Mouse (Mus musculus) MEL (cell line): ENCODE measurements around the gene Fbxo17. TPM values are rescaled to one million over a fixed set of nuclear protein-coding genes. Genes with fewer than 3 reads are reported as not detected.

ENCODE experiments used
- DNase-seq: peaks from one replicate; pipeline ENCODE4 v3.0.0; 2011; ENCODE audit warnings: low read depth, low spot score
- H3K27ac ChIP-seq: 2 replicates; pipeline ENCODE4 v1.5.1; 2012; ENCODE audit warnings: low read depth, mild to moderate bottlenecking, control low read depth, low read length, moderate library complexity; ENCODE audit not compliant: control insufficient read depth
- H3K27me3 ChIP-seq, 2 experiments: fragments of 150-350 bp in 1 of 2; sonication (generic) in 1 of 2; 2 replicates each; pipeline ENCODE4 v1.6.1; 2012; ENCODE audit warnings: low read length in 2 of 2, mild to moderate bottlenecking in 2 of 2, improper control_type of control experiment in 1 of 2, moderate library complexity in 1 of 2; ENCODE audit not compliant: insufficient read depth in 2 of 2, control insufficient read depth in 1 of 2
- H3K36me3 ChIP-seq, 2 experiments: 2 replicates each; pipeline ENCODE4 v1.6.1; 2012 to 2014; ENCODE audit warnings: low read length in 2 of 2, improper control_type of control experiment in 1 of 2, inconsistent platforms in 1 of 2, mild to moderate bottlenecking in 1 of 2; ENCODE audit not compliant: insufficient read depth in 2 of 2, control insufficient read depth in 1 of 2
- H3K4me1 ChIP-seq, 2 experiments: fragments of 150-350 bp in 1 of 2; sonication (generic) in 1 of 2; 2 replicates each; pipeline ENCODE4 v1.6.1; 2012; ENCODE audit warnings: low read length in 2 of 2, improper control_type of control experiment in 1 of 2, mild to moderate bottlenecking in 1 of 2; ENCODE audit not compliant: insufficient read depth in 2 of 2, control insufficient read depth in 1 of 2
- H3K4me3 ChIP-seq, 2 experiments: fragments of 150-350 bp in 1 of 2; sonication (generic) in 1 of 2; 2 replicates each; pipeline ENCODE4 v1.5.1; 2012; ENCODE audit warnings: low read depth in 2 of 2, low read length in 2 of 2, mild to moderate bottlenecking in 2 of 2, moderate library complexity in 2 of 2, control low read depth in 1 of 2, improper control_type of control experiment in 1 of 2; ENCODE audit not compliant: control insufficient read depth in 1 of 2, insufficient read depth in 1 of 2
- H3K79me2 ChIP-seq: 2 replicates; pipeline ENCODE4 v1.6.1; 2012; ENCODE audit warnings: mild to moderate bottlenecking, low read length, moderate library complexity; ENCODE audit not compliant: control insufficient read depth, poor library complexity, insufficient read depth
- H3K9ac ChIP-seq: 2 replicates; pipeline ENCODE4 v1.6.1; 2012; ENCODE audit warnings: low read depth, mild to moderate bottlenecking, control low read depth, low read length, moderate library complexity; ENCODE audit not compliant: control insufficient read depth, poor library complexity, severe bottlenecking
- H3K9me3 ChIP-seq: fragments of 150-350 bp; sonication (generic); replicated peaks from 2 replicates; pipeline ENCODE4 v1.6.1; 2012; ENCODE audit warnings: mild to moderate bottlenecking, low read length, improper control_type of control experiment, moderate library complexity; ENCODE audit not compliant: insufficient read depth
- E2F4 ChIP-seq: IDR thresholded peaks from 2 replicates; pipeline ENCODE4 v1.6.1; 2011; ENCODE audit warnings: low read depth, low read length, improper control_type of control experiment, borderline replicate concordance
- ELF1 ChIP-seq: IDR thresholded peaks from 2 replicates; pipeline ENCODE4 v1.6.1; 2014; ENCODE audit warnings: low read depth, mild to moderate bottlenecking, inconsistent platforms, low read length, improper control_type of control experiment, moderate library complexity
- GABPA ChIP-seq: IDR thresholded peaks from 2 replicates; pipeline ENCODE4 v1.6.1; 2012; ENCODE audit warnings: low read depth, mild to moderate bottlenecking, inconsistent platforms, low read length, improper control_type of control experiment, moderate library complexity
- HCFC1 ChIP-seq: IDR thresholded peaks from 2 replicates; pipeline ENCODE4 v1.6.1; 2012; ENCODE audit warnings: low read depth, mild to moderate bottlenecking, inconsistent platforms, low read length, improper control_type of control experiment, moderate library complexity
- MYB ChIP-seq: IDR thresholded peaks from 2 replicates; pipeline ENCODE4 v1.6.1; 2011; ENCODE audit warnings: mild to moderate bottlenecking, low read depth, low read length, improper control_type of control experiment
- MYC ChIP-seq: IDR thresholded peaks from 2 replicates; pipeline ENCODE4 v1.6.1; 2011; ENCODE audit warnings: low read depth, mild to moderate bottlenecking, low read length, improper control_type of control experiment, moderate library complexity
- POLR2A ChIP-seq, 2 experiments: IDR thresholded peaks; 2 replicates each; pipeline ENCODE4 v1.6.1; 2011 to 2012; ENCODE audit warnings: low read length in 2 of 2, mild to moderate bottlenecking in 2 of 2, control low read depth in 1 of 2, improper control_type of control experiment in 1 of 2, low read depth in 1 of 2, moderate library complexity in 1 of 2; ENCODE audit not compliant: control insufficient read depth in 1 of 2, insufficient read depth in 1 of 2, poor library complexity in 1 of 2
- POLR2AphosphoS2 ChIP-seq: IDR thresholded peaks from 2 replicates; pipeline ENCODE4 v1.6.1; 2011; ENCODE audit warnings: low read length, improper control_type of control experiment
- TBP ChIP-seq: IDR thresholded peaks from 2 replicates; pipeline ENCODE4 v1.8.0; 2011; ENCODE audit warnings: low read depth, low read length, improper control_type of control experiment
- ZC3H11A ChIP-seq: IDR thresholded peaks from 2 replicates; pipeline ENCODE4 v1.6.1; 2012; ENCODE audit warnings: low read depth, mild to moderate bottlenecking, inconsistent platforms, low read length, improper control_type of control experiment
- ZKSCAN1 ChIP-seq: IDR thresholded peaks from 2 replicates; pipeline ENCODE4 v1.6.1; 2012; ENCODE audit warnings: low read depth, mild to moderate bottlenecking, inconsistent platforms, low read length, improper control_type of control experiment, moderate library complexity
- polyA plus RNA-seq, 2 experiments: library from polyadenylated mRNA; stranded (reverse) in 1 of 2; unstranded in 1 of 2; fragments of >175 nt in 1 of 2; fragments of >200 nt in 1 of 2; gene quantifications; 2 replicates each; pipeline versions ENCODE4 v1.2.1 to v1.2.4; 2012; ENCODE audit warnings: low replicate concordance in 2 of 2, low read depth in 1 of 2; ENCODE audit not compliant: insufficient read length in 2 of 2, insufficient read depth in 1 of 2, missing spikeins in 1 of 2
- total RNA-seq: library from RNA; depleted of rRNA; stranded (reverse); fragments of 300-350 nt; gene quantifications from 2 replicates; pipeline ENCODE4 v1.2.3, GENCODE M21; 2012; rRNA removed

Fbxo17 gene
- total and polyA plus RNA-seq, 3 experiments, result 0.43 TPM; not detected in 2

DNA sequence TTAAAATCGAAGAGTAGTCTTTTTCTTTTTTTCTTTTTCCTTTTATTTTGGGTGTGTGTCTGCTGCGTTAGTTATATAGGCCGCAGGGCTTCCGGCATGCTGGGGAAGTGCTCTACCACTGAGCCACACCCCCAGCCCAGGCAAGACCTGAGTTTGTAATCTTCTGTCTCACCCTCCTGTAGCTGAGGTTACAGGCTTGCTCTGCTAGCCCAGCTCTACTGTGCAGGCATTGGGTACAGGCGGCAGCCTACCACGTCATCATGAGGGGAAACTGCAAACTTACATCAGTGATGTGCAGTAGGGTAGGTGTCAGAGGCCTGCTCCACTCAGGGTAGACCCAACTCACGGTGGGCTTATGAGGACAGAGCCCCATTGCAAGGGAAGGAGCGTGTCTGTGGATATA is 64.7 kb downstream of the Fbxo17 start:
- H3K4me3 ChIP-seq, result no peak overlapping the region
- no peaks in the 10 kb centered on the region for H3K27me3 ChIP-seq
- no peak overlapping the region for H3K27ac ChIP-seq
- peaks cover 0 to 2% of the 10 kb centered on the region in 2 experiments; a peak in 2 of 4 replicates for H3K36me3 ChIP-seq
- DNase-seq, result no peak
- H3K4me1 ChIP-seq, result peaks cover 0 to 4% of the 10 kb centered on the region in 2 experiments; a peak in 2 of 4 replicates
- H3K9me3 ChIP-seq, result no peaks in the 10 kb centered on the region
- no peak for TF ChIP-seq POLR2AphosphoS2
- TF ChIP-seq MYC, result no peak
- no peak for TF ChIP-seq POLR2A (IDR thresholded peaks at IDR 0.05; ENCODE audit: control insufficient read depth in 1 of 2, insufficient read depth in 1 of 2, low read depth in 1 of 2, low read length in 2 of 2, poor library complexity in 1 of 2)
- TF ChIP-seq ZKSCAN1, result no peak
- no peak for TF ChIP-seq MYB
- H3K79me2 ChIP-seq, result no peaks in the 10 kb centered on the region
- H3K9ac ChIP-seq, result no peak overlapping the region

DNA sequence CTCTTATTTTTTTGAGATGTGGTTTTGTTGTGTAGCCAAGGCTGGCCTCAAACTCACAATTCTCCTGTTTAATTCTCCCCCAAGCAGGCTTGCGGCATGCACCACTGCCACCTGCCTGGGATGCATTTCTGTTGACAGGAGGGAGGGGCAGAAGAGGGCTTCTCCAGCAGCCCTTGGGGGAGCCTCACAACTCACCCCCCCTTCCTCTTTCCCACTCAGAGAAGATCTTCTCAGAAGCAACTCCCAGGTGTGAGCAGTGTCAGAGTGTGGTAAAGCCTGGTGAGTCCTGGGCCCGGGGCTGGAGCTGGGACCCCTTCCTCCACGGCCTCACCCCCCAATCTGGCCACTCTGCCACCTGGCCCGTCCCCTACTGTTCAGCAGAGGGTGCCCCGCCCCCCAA is 68.6 kb downstream of the Fbxo17 start:
- no peak for DNase-seq
- peaks cover 0 to 1% of the 10 kb centered on the region in 2 experiments; a peak in 1 of 4 replicates for H3K36me3 ChIP-seq

More for the DNA sequence above, 68.6 kb downstream of the Fbxo17 start:
- no peak for TF ChIP-seq MYB
- TF ChIP-seq E2F4, result no peak
- no peak for TF ChIP-seq TBP
- no peak for TF ChIP-seq ZKSCAN1
- no peak for TF ChIP-seq HCFC1
- no peak for TF ChIP-seq POLR2A (IDR thresholded peaks at IDR 0.05; ENCODE audit: control insufficient read depth in 1 of 2, insufficient read depth in 1 of 2, low read depth in 1 of 2, low read length in 2 of 2, poor library complexity in 1 of 2)
- no peak for TF ChIP-seq GABPA
- TF ChIP-seq ELF1, result no peak
- no peak for TF ChIP-seq MYC
- TF ChIP-seq ZC3H11A, result no peak
- H3K79me2 ChIP-seq, result no peaks in the 10 kb centered on the region
- peaks cover 0 to 3% of the 10 kb centered on the region in 2 experiments; a peak in 2 of 4 replicates for H3K4me1 ChIP-seq
- no peak overlapping the region for H3K27ac ChIP-seq
- no peaks in the 10 kb centered on the region for H3K9me3 ChIP-seq
- no peak overlapping the region for H3K9ac ChIP-seq
- no peak overlapping the region for H3K4me3 ChIP-seq
- no peaks in the 10 kb centered on the region for H3K27me3 ChIP-seq

Other genes with a start within 250 kb of the Fbxo17 start
- not detected in 2 replicates for gene Ifnl2, start 206.3 kb upstream of the Fbxo17 start, total RNA-seq
- gene Ifnl2, start 206.3 kb upstream of the Fbxo17 start, polyA plus RNA-seq, result not detected
- not detected in 2 replicates for gene Ifnl3, start 194.0 kb upstream of the Fbxo17 start, total RNA-seq
- not detected for gene Ifnl3, start 194.0 kb upstream of the Fbxo17 start, polyA plus RNA-seq
- not detected in 2 replicates for gene Sycn, start 175.9 kb upstream of the Fbxo17 start, total RNA-seq
- gene Sycn, start 175.9 kb upstream of the Fbxo17 start, polyA plus RNA-seq, result not detected
- gene Nccrp1, start 169.6 kb upstream of the Fbxo17 start, total RNA-seq, result not detected in 2 replicates
- gene Nccrp1, start 169.6 kb upstream of the Fbxo17 start, polyA plus RNA-seq, result not detected
- 6.4 and 7.2 TPM in 2 replicates for gene Samd4b, start 118.7 kb upstream of the Fbxo17 start, total RNA-seq
- gene Samd4b, start 118.7 kb upstream of the Fbxo17 start, polyA plus RNA-seq, result 10 to 100 TPM in 1 of 2 experiments, not detected in 1; 45.9 TPM
- gene Pak4, start 118.6 kb upstream of the Fbxo17 start, total RNA-seq, result 9.3 and 9.7 TPM in 2 replicates
- 10 to 100 TPM in 1 of 2 experiments, not detected in 1; 26.6 TPM for gene Pak4, start 118.6 kb upstream of the Fbxo17 start, polyA plus RNA-seq
- gene Acp7, start 85.5 kb upstream of the Fbxo17 start, total RNA-seq, result not detected in 2 replicates
- gene Acp7, start 85.5 kb upstream of the Fbxo17 start, polyA plus RNA-seq, result not detected
- gene Fbxo27, start 24.0 kb upstream of the Fbxo17 start, total RNA-seq, result not detected in 2 replicates
- not detected for gene Fbxo27, start 24.0 kb upstream of the Fbxo17 start, polyA plus RNA-seq
- gene Mrps12, start 25.0 kb downstream of the Fbxo17 start, total RNA-seq, result 137 and 141 TPM in 2 replicates
- 100 to 1,000 TPM in 1 of 2 experiments, not detected in 1; 126 TPM for gene Mrps12, start 25.0 kb downstream of the Fbxo17 start, polyA plus RNA-seq
- gene Sars2, start 25.2 kb downstream of the Fbxo17 start, total RNA-seq, result 19.2 and 21.3 TPM in 2 replicates
- 10 to 100 TPM in 1 of 2 experiments, not detected in 1; 51.4 TPM for gene Sars2, start 25.2 kb downstream of the Fbxo17 start, polyA plus RNA-seq
- gene Ccer2, start 39.4 kb downstream of the Fbxo17 start, total RNA-seq, result not detected in 2 replicates
- gene Ccer2, start 39.4 kb downstream of the Fbxo17 start, polyA plus RNA-seq, result under 1 TPM in 1 of 2 experiments, not detected in 1; 0.11 TPM
- gene Sirt2, start 49.9 kb downstream of the Fbxo17 start, total RNA-seq, result 31.8 and 35.7 TPM in 2 replicates
- 10 to 100 TPM in 1 of 2 experiments, not detected in 1; 72.4 TPM for gene Sirt2, start 49.9 kb downstream of the Fbxo17 start, polyA plus RNA-seq
- gene Nfkbib, start 50.7 kb downstream of the Fbxo17 start, total RNA-seq, result 30.7 and 32.9 TPM in 2 replicates
- 10 to 100 TPM in 1 of 2 experiments, not detected in 1; 52.7 TPM for gene Nfkbib, start 50.7 kb downstream of the Fbxo17 start, polyA plus RNA-seq
- gene Rinl, start 72.2 kb downstream of the Fbxo17 start, total RNA-seq, result 32.9 and 39.9 TPM in 2 replicates
- gene Rinl, start 72.2 kb downstream of the Fbxo17 start, polyA plus RNA-seq, result 10 to 100 TPM in 1 of 2 experiments, not detected in 1; 63.9 TPM
- gene Hnrnpl, start 91.7 kb downstream of the Fbxo17 start, total RNA-seq, result 246 and 303 TPM in 2 replicates
- 1,000 to 10,000 TPM in 1 of 2 experiments, 100 to 1,000 TPM in 1; 684 to 1,095 TPM for gene Hnrnpl, start 91.7 kb downstream of the Fbxo17 start, polyA plus RNA-seq
- 82.8 and 99.5 TPM in 2 replicates for gene Ech1, start 108.4 kb downstream of the Fbxo17 start, total RNA-seq
- 10 to 100 TPM in 1 of 2 experiments, not detected in 1; 74.7 TPM for gene Ech1, start 108.4 kb downstream of the Fbxo17 start, polyA plus RNA-seq
- gene Lgals4, start 117.0 kb downstream of the Fbxo17 start, total RNA-seq, result 1.5 and 2.1 TPM in 2 replicates
- 1 to 10 TPM in 1 of 2 experiments, not detected in 1; 5.1 TPM for gene Lgals4, start 117.0 kb downstream of the Fbxo17 start, polyA plus RNA-seq
- 27.7 and 37.8 TPM in 2 replicates for gene Lgals7, start 147.0 kb downstream of the Fbxo17 start, total RNA-seq
- 100 to 1,000 TPM in 1 of 2 experiments, not detected in 1; 138 TPM for gene Lgals7, start 147.0 kb downstream of the Fbxo17 start, polyA plus RNA-seq
- gene Capn12, start 164.6 kb downstream of the Fbxo17 start, total RNA-seq, result 0.19 TPM in 1 of 2 replicates, not detected in the other
- gene Capn12, start 164.6 kb downstream of the Fbxo17 start, polyA plus RNA-seq, result not detected
- 60.5 and 66.3 TPM in 2 replicates for gene Actn4, start 245.5 kb downstream of the Fbxo17 start, total RNA-seq
- 100 to 1,000 TPM in 1 of 2 experiments, not detected in 1; 267 TPM for gene Actn4, start 245.5 kb downstream of the Fbxo17 start, polyA plus RNA-seq